Mouse (Mus musculus): Measurements from ENCODE around the gene Naa30.
"Not testable (repeated sequence)": the region's sequence is repeated elsewhere in the genome, so short reads cannot be mapped to it uniquely, and the experiment has no call there.

Naa30 gene

GRCm38 (mm10) chr14:49171867-49172581 is at the start of gene Naa30:
Naa30 (plus strand) TSS chr14:49172226.
- peak; percentile 94 for DNase-seq

GRCm38 (mm10) chr14:49127162-49127779 is 44.8 kb upstream of the Naa30 start:
- peak; percentile 6 for DNase-seq

GRCm38 (mm10) chr14:49128544-49129263 is 43.3 kb upstream of the Naa30 start:
- no peak for DNase-seq

- DNase-seq = no peak
Measured at GRCm38 (mm10) chr14:49132391-49132790, 39.6 kb upstream of the Naa30 start.

GRCm38 (mm10) chr14:49138171-49138570 is 33.9 kb upstream of the Naa30 start:
- no peak for DNase-seq

GRCm38 (mm10) chr14:49140756-49141155 is 31.3 kb upstream of the Naa30 start:
- DNase-seq = no peak

GRCm38 (mm10) chr14:49153801-49154200 is 18.2 kb upstream of the Naa30 start:
- DNase-seq = peak; percentile 74

GRCm38 (mm10) chr14:49155572-49155971 is 16.5 kb upstream of the Naa30 start:
- DNase-seq = no peak

GRCm38 (mm10) chr14:49158143-49158925 is 13.7 kb upstream of the Naa30 start:
- no peak for DNase-seq

GRCm38 (mm10) chr14:49171286-49171685 is 740 bp upstream of the Naa30 start:
- no peak for DNase-seq

GRCm38 (mm10) chr14:49172582-49172988 is 559 bp downstream of the Naa30 start:
- DNase-seq = peak; percentile 54

- no peak for DNase-seq
Measured at GRCm38 (mm10) chr14:49173290-49174135, 1.5 kb downstream of the Naa30 start.

- no peak for DNase-seq
Measured at GRCm38 (mm10) chr14:49179736-49180135, 7.7 kb downstream of the Naa30 start.

GRCm38 (mm10) chr14:49186270-49186669 is 14.2 kb downstream of the Naa30 start:
- no peak for DNase-seq

GRCm38 (mm10) chr14:49197031-49197527 is 25.1 kb downstream of the Naa30 start:
- DNase-seq = no peak

- DNase-seq = no peak
Measured at GRCm38 (mm10) chr14:49201073-49201778, 29.2 kb downstream of the Naa30 start.

- DNase-seq = not testable (repeated sequence)
Measured at GRCm38 (mm10) chr14:49210215-49210614, 38.2 kb downstream of the Naa30 start.

GRCm38 (mm10) chr14:49218677-49219076 is 46.7 kb downstream of the Naa30 start:
- DNase-seq = no peak

- DNase-seq = not testable (repeated sequence)
Measured at GRCm38 (mm10) chr14:49219466-49220022, 47.5 kb downstream of the Naa30 start.

- no peak for DNase-seq
Measured at GRCm38 (mm10) chr14:49221771-49222170, 49.7 kb downstream of the Naa30 start.

GRCm38 (mm10) chr14:49226471-49226870 is 54.4 kb downstream of the Naa30 start:
- no peak for DNase-seq

Measured in right cerebral cortex, postnatal 14 days (tissue).